Mouse (Mus musculus) frontal cortex, postnatal 10 days (tissue): ENCODE data around the gene Acss2.

Experiments used
- DNase-seq, 2 experiments: peaks; one replicate each; pipeline ENCODE4 v3.0.0; 2022; ENCODE audit warnings: low spot score in 2 of 2, mixed read lengths in 1 of 2

The Acss2 gene

GRCm38 (mm10) chr2:155517455-155518423 is at the start of gene Acss2, which contains the start of gene Ggt7:
Gene Acss2 (plus strand): TSS chr2:155517948.
Gene Ggt7 (minus strand): TSS chr2:155518237.
- DNase-seq: peak; percentile 98

- DNase-seq: peak; percentile 37 to 46
Observed at GRCm38 (mm10) chr2:155472671-155473569, 44.8 kb upstream of the Acss2 start.

GRCm38 (mm10) chr2:155473570-155474088 is 44.1 kb upstream of the Acss2 start, which contains the start of gene Ncoa6:
Gene Ncoa6 (minus strand): TSS chr2:155473894.
- DNase-seq: peak; percentile 32 to 58

- DNase-seq: no peak
Observed at GRCm38 (mm10) chr2:155482021-155482420, 35.7 kb upstream of the Acss2 start.

- no peak for DNase-seq
Observed at GRCm38 (mm10) chr2:155490998-155491397, 26.8 kb upstream of the Acss2 start.

- DNase-seq: no peak
Observed at GRCm38 (mm10) chr2:155502596-155502995, 15.2 kb upstream of the Acss2 start.

- peak in 1 of 2 experiments; percentile 21 for DNase-seq
Observed at GRCm38 (mm10) chr2:155504440-155505355, 13.1 kb upstream of the Acss2 start.

GRCm38 (mm10) chr2:155505811-155506210 is 11.9 kb upstream of the Acss2 start:
- DNase-seq: no peak

GRCm38 (mm10) chr2:155507721-155508470 is 9.9 kb upstream of the Acss2 start:
- DNase-seq: no peak

GRCm38 (mm10) chr2:155512479-155512878 is 5.3 kb upstream of the Acss2 start:
- DNase-seq: no peak

- DNase-seq: peak in 1 of 2 experiments; percentile 19
Observed at GRCm38 (mm10) chr2:155513543-155513942, 4.2 kb upstream of the Acss2 start.

- peak; percentile 83 to 84 for DNase-seq
Observed at GRCm38 (mm10) chr2:155514666-155515065, 3.1 kb upstream of the Acss2 start.

GRCm38 (mm10) chr2:155515941-155516340 is 1.8 kb upstream of the Acss2 start:
- DNase-seq: peak in 1 of 2 experiments; percentile 66

GRCm38 (mm10) chr2:155518531-155519270 is 953 bp downstream of the Acss2 start:
- no peak for DNase-seq

- no peak for DNase-seq
Observed at GRCm38 (mm10) chr2:155523706-155524105, 6.0 kb downstream of the Acss2 start.

- DNase-seq: no peak
Observed at GRCm38 (mm10) chr2:155524378-155524777, 6.6 kb downstream of the Acss2 start.

- DNase-seq: no peak
Observed at GRCm38 (mm10) chr2:155527367-155527766, 9.6 kb downstream of the Acss2 start.

GRCm38 (mm10) chr2:155536292-155536691 is 18.5 kb downstream of the Acss2 start:
- no peak for DNase-seq
